Mouse (Mus musculus): ENCODE measurements at regions not wholly inside any gene's neighbourhood (a gene's known extent, or its start where the extent isn't known, plus 50 kb on each side); places are given as distances from the start of the nearest gene placed in this dataset.

- no peak overlapping the region for H3K9ac ChIP-seq (ENCODE audit: low read depth, low read length, severe bottlenecking)
- no peaks in the 10 kb centered on the region for H3K9me3 ChIP-seq (ENCODE audit: control insufficient read depth, low read length)
- DNase-seq (ENCODE audit: low spot score): no peak
- no peaks in the 10 kb centered on the region for H3K36me3 ChIP-seq (ENCODE audit: control insufficient read depth, insufficient read depth, low read length)
- TF ChIP-seq POLR2A (IDR thresholded peaks at IDR 0.05; ENCODE audit: borderline replicate concordance, extremely low read depth, insufficient read depth, insufficient read length): no peak
- H3K4me1 ChIP-seq (ENCODE audit: control insufficient read depth, insufficient read depth, low read length): no peaks in the 10 kb centered on the region
- H3K4me2 ChIP-seq (replicated peaks; ENCODE audit: low read depth, low read length, severe bottlenecking): no peak overlapping the region
- WGBS: 65% methylated on average over 2 of the region's 2 CpGs
- no peak for ATAC-seq (ENCODE audit: low FRiP score, low read depth)
- no peak overlapping the region for H3K27ac ChIP-seq (replicated peaks; ENCODE audit: low read depth, low read length)
- no peaks in the 10 kb centered on the region for H3K27me3 ChIP-seq (ENCODE audit: control insufficient read depth, insufficient read depth, low read length)
- H3K4me3 ChIP-seq (replicated peaks; ENCODE audit: low read length): no peak overlapping the region
Observed at GRCm38 (mm10) chr8:6188422-6188821, 1083.3 kb upstream of the Slc10a2 start.

GRCm38 (mm10) chr8:6186561-6186960 lies 1081.4 kb upstream of the Slc10a2 start:
- H3K9me3 ChIP-seq (ENCODE audit: control insufficient read depth, low read length): no peaks in the 10 kb centered on the region

GRCm38 (mm10) chr8:6179602-6180001 lies 1074.5 kb upstream of the Slc10a2 start:
- no peak for TF ChIP-seq POLR2A (IDR thresholded peaks at IDR 0.05; ENCODE audit: borderline replicate concordance, extremely low read depth, insufficient read depth, insufficient read length)
- no peak for ATAC-seq (ENCODE audit: low FRiP score, low read depth)
- Histone ChIP-seq H3K36me3 (ENCODE audit: control insufficient read depth, insufficient read depth, low read length) (no peaks in the 10 kb centered on the region), H3K4me1 (ENCODE audit: control insufficient read depth, insufficient read depth, low read length) (no peaks in the 10 kb centered on the region), H3K9ac (ENCODE audit: low read depth, low read length, severe bottlenecking) (no peak overlapping the region), H3K9me3 (ENCODE audit: control insufficient read depth, low read length) (no peaks in the 10 kb centered on the region), H3K27ac (replicated peaks; ENCODE audit: low read depth, low read length) (no peak overlapping the region), H3K4me2 (replicated peaks; ENCODE audit: low read depth, low read length, severe bottlenecking) (no peak overlapping the region), H3K27me3 (ENCODE audit: control insufficient read depth, insufficient read depth, low read length) (no peaks in the 10 kb centered on the region), H3K4me3 (replicated peaks; ENCODE audit: low read length) (no peak overlapping the region)
- no peak for DNase-seq (ENCODE audit: low spot score)
- WGBS: 60% methylated on average over 3 of the region's 3 CpGs

More at GRCm38 (mm10) chr8:6186561-6186960, 1081.4 kb upstream of the Slc10a2 start:
- Histone ChIP-seq H3K4me1 (ENCODE audit: control insufficient read depth, insufficient read depth, low read length) (no peaks in the 10 kb centered on the region), H3K9ac (ENCODE audit: low read depth, low read length, severe bottlenecking) (no peak overlapping the region), H3K27me3 (ENCODE audit: control insufficient read depth, insufficient read depth, low read length) (no peaks in the 10 kb centered on the region), H3K4me3 (replicated peaks; ENCODE audit: low read length) (no peak overlapping the region), H3K36me3 (ENCODE audit: control insufficient read depth, insufficient read depth, low read length) (no peaks in the 10 kb centered on the region), H3K4me2 (replicated peaks; ENCODE audit: low read depth, low read length, severe bottlenecking) (no peak overlapping the region), H3K27ac (replicated peaks; ENCODE audit: low read depth, low read length) (no peak overlapping the region)
- ATAC-seq (ENCODE audit: low FRiP score, low read depth) (no peak), DNase-seq (ENCODE audit: low spot score) (no peak)
- 71% methylated on average over 1 of the region's 1 CpGs for WGBS
- no peak for TF ChIP-seq POLR2A (IDR thresholded peaks at IDR 0.05; ENCODE audit: borderline replicate concordance, extremely low read depth, insufficient read depth, insufficient read length)

- no peaks in the 10 kb centered on the region for H3K36me3 ChIP-seq (ENCODE audit: control insufficient read depth, insufficient read depth, low read length)
- no peaks in the 10 kb centered on the region for H3K9me3 ChIP-seq (ENCODE audit: control insufficient read depth, low read length)
- no peak overlapping the region for H3K4me3 ChIP-seq (replicated peaks; ENCODE audit: low read length)
- DNase-seq (ENCODE audit: low spot score) (no peak), ATAC-seq (ENCODE audit: low FRiP score, low read depth) (no peak)
- H3K4me2 ChIP-seq (replicated peaks; ENCODE audit: low read depth, low read length, severe bottlenecking): no peak overlapping the region
- no peak overlapping the region for H3K9ac ChIP-seq (ENCODE audit: low read depth, low read length, severe bottlenecking)
- no peak for TF ChIP-seq POLR2A (IDR thresholded peaks at IDR 0.05; ENCODE audit: borderline replicate concordance, extremely low read depth, insufficient read depth, insufficient read length)
- no peak overlapping the region for H3K27ac ChIP-seq (replicated peaks; ENCODE audit: low read depth, low read length)
- H3K4me1 ChIP-seq (ENCODE audit: control insufficient read depth, insufficient read depth, low read length): no peaks in the 10 kb centered on the region
- no peaks in the 10 kb centered on the region for H3K27me3 ChIP-seq (ENCODE audit: control insufficient read depth, insufficient read depth, low read length)
Observed at GRCm38 (mm10) chr8:6166433-6166832, 1061.3 kb upstream of the Slc10a2 start.

- no peak for ATAC-seq (ENCODE audit: low FRiP score, low read depth)
- no peak for DNase-seq (ENCODE audit: low spot score)
Observed at GRCm38 (mm10) chr8:6165230-6165629, 1060.1 kb upstream of the Slc10a2 start.

GRCm38 (mm10) chr8:6164758-6165157 lies 1059.6 kb upstream of the Slc10a2 start:
- Histone ChIP-seq H3K4me1 (ENCODE audit: control insufficient read depth, insufficient read depth, low read length) (no peaks in the 10 kb centered on the region), H3K9me3 (ENCODE audit: control insufficient read depth, low read length) (no peaks in the 10 kb centered on the region), H3K36me3 (ENCODE audit: control insufficient read depth, insufficient read depth, low read length) (no peaks in the 10 kb centered on the region), H3K9ac (ENCODE audit: low read depth, low read length, severe bottlenecking) (no peak overlapping the region), H3K4me3 (replicated peaks; ENCODE audit: low read length) (no peak overlapping the region), H3K4me2 (replicated peaks; ENCODE audit: low read depth, low read length, severe bottlenecking) (no peak overlapping the region), H3K27me3 (ENCODE audit: control insufficient read depth, insufficient read depth, low read length) (no peaks in the 10 kb centered on the region), H3K27ac (replicated peaks; ENCODE audit: low read depth, low read length) (no peak overlapping the region)
- 47% methylated on average over 1 of the region's 1 CpGs for WGBS
- no peak for ATAC-seq (ENCODE audit: low FRiP score, low read depth)
- no peak for TF ChIP-seq POLR2A (IDR thresholded peaks at IDR 0.05; ENCODE audit: borderline replicate concordance, extremely low read depth, insufficient read depth, insufficient read length)
- no peak for DNase-seq (ENCODE audit: low spot score)

More at GRCm38 (mm10) chr8:6165230-6165629, 1060.1 kb upstream of the Slc10a2 start:
- TF ChIP-seq POLR2A (IDR thresholded peaks at IDR 0.05; ENCODE audit: borderline replicate concordance, extremely low read depth, insufficient read depth, insufficient read length): no peak
- Histone ChIP-seq H3K4me2 (replicated peaks; ENCODE audit: low read depth, low read length, severe bottlenecking) (no peak overlapping the region), H3K27ac (replicated peaks; ENCODE audit: low read depth, low read length) (no peak overlapping the region), H3K4me3 (replicated peaks; ENCODE audit: low read length) (no peak overlapping the region), H3K27me3 (ENCODE audit: control insufficient read depth, insufficient read depth, low read length) (no peaks in the 10 kb centered on the region), H3K9ac (ENCODE audit: low read depth, low read length, severe bottlenecking) (no peak overlapping the region), H3K36me3 (ENCODE audit: control insufficient read depth, insufficient read depth, low read length) (no peaks in the 10 kb centered on the region), H3K9me3 (ENCODE audit: control insufficient read depth, low read length) (no peaks in the 10 kb centered on the region), H3K4me1 (ENCODE audit: control insufficient read depth, insufficient read depth, low read length) (no peaks in the 10 kb centered on the region)
- WGBS: 60% methylated on average over 3 of the region's 3 CpGs

All from limb, embryonic 14.5 days (tissue).